Mouse (Mus musculus): ENCODE data around the gene Slc25a21. TPM values are rescaled to one million over a fixed set of nuclear protein-coding genes. Genes with fewer than 3 reads are reported as not detected.

The Slc25a21 gene
- polyA plus RNA-seq, 1 experiment from 2014 or later, result not detected

- Histone ChIP-seq H3K27ac (no peak overlapping the region), H3K79me2 (ENCODE audit: inconsistent target) (no peaks in the 10 kb centered on the region), H3K4me3 (ENCODE audit: inconsistent target) (no peak overlapping the region), H3K36me3 (ENCODE audit: inconsistent target) (no peaks in the 10 kb centered on the region)
- 10% methylated on average over 11 of the region's 11 CpGs for WGBS (ENCODE audit: missing documents)
Measured at GRCm38 (mm10) chr12:56694936-56695335, 502.3 kb downstream of the Slc25a21 start.

- Histone ChIP-seq H3K79me2 (ENCODE audit: inconsistent target) (no peaks in the 10 kb centered on the region), H3K36me3 (ENCODE audit: inconsistent target) (no peaks in the 10 kb centered on the region), H3K4me3 (ENCODE audit: inconsistent target) (no peak overlapping the region), H3K27ac (no peak overlapping the region)
- 9% methylated on average over 14 of the region's 14 CpGs for WGBS (ENCODE audit: missing documents)
Measured at GRCm38 (mm10) chr12:56694361-56694760, 502.9 kb downstream of the Slc25a21 start.

GRCm38 (mm10) chr12:56693411-56694098, 503.7 kb downstream of the Slc25a21 start:
- no peak overlapping the region for H3K4me3 ChIP-seq (ENCODE audit: inconsistent target)
- no peaks in the 10 kb centered on the region for H3K36me3 ChIP-seq (ENCODE audit: inconsistent target)
- no peak overlapping the region for H3K27ac ChIP-seq
- H3K79me2 ChIP-seq (ENCODE audit: inconsistent target), result no peaks in the 10 kb centered on the region
- WGBS (ENCODE audit: missing documents), result 18% methylated on average over 14 of the region's 14 CpGs

GRCm38 (mm10) chr12:56692536-56692935, 504.7 kb downstream of the Slc25a21 start:
- Histone ChIP-seq H3K36me3 (ENCODE audit: inconsistent target) (no peaks in the 10 kb centered on the region), H3K79me2 (ENCODE audit: inconsistent target) (no peaks in the 10 kb centered on the region), H3K27ac (no peak overlapping the region), H3K4me3 (ENCODE audit: inconsistent target) (no peak overlapping the region)
- 8% methylated on average over 19 of the region's 19 CpGs for WGBS (ENCODE audit: missing documents)

GRCm38 (mm10) chr12:56691427-56692079, 505.7 kb downstream of the Slc25a21 start, which contains the start of gene Pax9:
Gene Pax9 (plus strand): TSS chr12:56691767.
- H3K4me3 ChIP-seq (ENCODE audit: inconsistent target), result no peak within 1 kb of the TSS
- no peaks in the 10 kb centered on the region for H3K36me3 ChIP-seq (ENCODE audit: inconsistent target)
- no peak within 1 kb of the TSS for H3K27ac ChIP-seq
- H3K79me2 ChIP-seq (ENCODE audit: inconsistent target), result no peaks in the 10 kb centered on the region
- WGBS (ENCODE audit: missing documents), result 4% methylated on average over 40 of the region's 40 CpGs

GRCm38 (mm10) chr12:56691001-56691400, 506.3 kb downstream of the Slc25a21 start:
- 1% methylated on average over 12 of the region's 12 CpGs for WGBS (ENCODE audit: missing documents)
- H3K27ac ChIP-seq, result no peak overlapping the region
- H3K4me3 ChIP-seq (ENCODE audit: inconsistent target), result no peak overlapping the region
- H3K36me3 ChIP-seq (ENCODE audit: inconsistent target), result no peaks in the 10 kb centered on the region
- H3K79me2 ChIP-seq (ENCODE audit: inconsistent target), result no peaks in the 10 kb centered on the region

- no peak overlapping the region for H3K4me3 ChIP-seq (ENCODE audit: inconsistent target)
- no peaks in the 10 kb centered on the region for H3K79me2 ChIP-seq (ENCODE audit: inconsistent target)
- H3K36me3 ChIP-seq (ENCODE audit: inconsistent target), result no peaks in the 10 kb centered on the region
- 6% methylated on average over 14 of the region's 16 CpGs for WGBS (ENCODE audit: missing documents)
- H3K27ac ChIP-seq, result no peak overlapping the region
Measured at GRCm38 (mm10) chr12:56690366-56690765, 506.9 kb downstream of the Slc25a21 start.

GRCm38 (mm10) chr12:56689736-56690135, 507.5 kb downstream of the Slc25a21 start:
- Histone ChIP-seq H3K79me2 (ENCODE audit: inconsistent target) (no peaks in the 10 kb centered on the region), H3K36me3 (ENCODE audit: inconsistent target) (no peaks in the 10 kb centered on the region)
- WGBS (ENCODE audit: missing documents), result 7% methylated on average over 25 of the region's 25 CpGs

GRCm38 (mm10) chr12:56689331-56689730, 507.9 kb downstream of the Slc25a21 start:
- Histone ChIP-seq H3K4me3 (ENCODE audit: inconsistent target) (no peak overlapping the region), H3K79me2 (ENCODE audit: inconsistent target) (no peaks in the 10 kb centered on the region), H3K27ac (no peak overlapping the region), H3K36me3 (ENCODE audit: inconsistent target) (no peaks in the 10 kb centered on the region)
- WGBS (ENCODE audit: missing documents), result 10% methylated on average over 10 of the region's 10 CpGs

More at GRCm38 (mm10) chr12:56689736-56690135, 507.5 kb downstream of the Slc25a21 start:
- Histone ChIP-seq H3K4me3 (ENCODE audit: inconsistent target) (no peak overlapping the region), H3K27ac (no peak overlapping the region)

GRCm38 (mm10) chr12:56688920-56689319, 508.4 kb downstream of the Slc25a21 start:
- Histone ChIP-seq H3K4me3 (ENCODE audit: inconsistent target) (no peak overlapping the region), H3K79me2 (ENCODE audit: inconsistent target) (no peaks in the 10 kb centered on the region), H3K27ac (no peak overlapping the region), H3K36me3 (ENCODE audit: inconsistent target) (no peaks in the 10 kb centered on the region)
- WGBS (ENCODE audit: missing documents), result 5% methylated on average over 8 of the region's 8 CpGs

- Histone ChIP-seq H3K36me3 (ENCODE audit: inconsistent target) (no peaks in the 10 kb centered on the region), H3K79me2 (ENCODE audit: inconsistent target) (no peaks in the 10 kb centered on the region), H3K27ac (no peak overlapping the region), H3K4me3 (ENCODE audit: inconsistent target) (no peak overlapping the region)
- WGBS (ENCODE audit: missing documents), result 10% methylated on average over 10 of the region's 10 CpGs
Measured at GRCm38 (mm10) chr12:56688482-56688840, 508.8 kb downstream of the Slc25a21 start.

GRCm38 (mm10) chr12:56687640-56688481, 509.4 kb downstream of the Slc25a21 start:
- Histone ChIP-seq H3K79me2 (ENCODE audit: inconsistent target) (no peaks in the 10 kb centered on the region), H3K4me3 (ENCODE audit: inconsistent target) (no peak overlapping the region), H3K27ac (no peak overlapping the region), H3K36me3 (ENCODE audit: inconsistent target) (no peaks in the 10 kb centered on the region)
- WGBS (ENCODE audit: missing documents), result 13% methylated on average over 14 of the region's 15 CpGs

GRCm38 (mm10) chr12:56681096-56681811, 516.0 kb downstream of the Slc25a21 start:
- Histone ChIP-seq H3K36me3 (ENCODE audit: inconsistent target) (no peaks in the 10 kb centered on the region), H3K79me2 (ENCODE audit: inconsistent target) (no peaks in the 10 kb centered on the region), H3K27ac (no peak overlapping the region), H3K4me3 (ENCODE audit: inconsistent target) (no peak overlapping the region)
- WGBS (ENCODE audit: missing documents), result 3% methylated on average over 38 of the region's 38 CpGs

- H3K79me2 ChIP-seq (ENCODE audit: inconsistent target), result no peaks in the 10 kb centered on the region
- H3K4me3 ChIP-seq (ENCODE audit: inconsistent target), result no peak overlapping the region
- no peaks in the 10 kb centered on the region for H3K36me3 ChIP-seq (ENCODE audit: inconsistent target)
- no peak overlapping the region for H3K27ac ChIP-seq
- 0% methylated on average over 7 of the region's 7 CpGs for WGBS (ENCODE audit: missing documents)
Measured at GRCm38 (mm10) chr12:56677620-56678019, 519.7 kb downstream of the Slc25a21 start.
